Mouse (Mus musculus) intestine, embryonic 16.5 days (tissue): ENCODE data around the gene Tmem255a. TPM values are rescaled to one million over a fixed set of nuclear protein-coding genes. Genes with fewer than 3 reads are reported as not detected.
"Not testable (repeated sequence)": the region's sequence is repeated elsewhere in the genome, so short reads cannot be mapped to it uniquely, and the experiment has no call there.

Source experiments
- ATAC-seq: fragments of 200-750 bp; cut with Nextera tagmentation; 2 replicates; pipeline ENCODE4 v1.8.0; 2017; ENCODE audit warnings: moderate TSS enrichment, moderate library complexity
- H3K27ac ChIP-seq: fragments of 300-500 bp; sonication (generic); 2 replicates; pipeline ENCODE4 v1.5.1; 2014; ENCODE audit warnings: mild to moderate bottlenecking, low read length
- H3K27me3 ChIP-seq: fragments of 300-500 bp; sonication (generic); replicated peaks from 2 replicates; pipeline ENCODE4 v1.6.1; 2014; ENCODE audit warnings: low read length, control low read depth, mixed read lengths; ENCODE audit not compliant: control insufficient read depth, insufficient read depth
- H3K36me3 ChIP-seq: fragments of 300-500 bp; sonication (generic); 2 replicates; pipeline ENCODE4 v1.6.1; 2014; ENCODE audit warnings: low read length, control low read depth; ENCODE audit not compliant: control insufficient read depth, insufficient read depth
- H3K4me1 ChIP-seq: fragments of 300-500 bp; sonication (generic); 2 replicates; pipeline ENCODE4 v1.6.1; 2014; ENCODE audit warnings: low read length, control low read depth, mixed read lengths; ENCODE audit not compliant: control insufficient read depth, insufficient read depth
- H3K4me2 ChIP-seq: fragments of 300-500 bp; sonication (generic); 2 replicates; pipeline ENCODE4 v1.6.1; 2014; ENCODE audit warnings: low read depth, low read length, control low read depth
- H3K4me3 ChIP-seq: fragments of 300-500 bp; sonication (generic); 2 replicates; pipeline ENCODE4 v1.5.1; 2014; ENCODE audit warnings: mild to moderate bottlenecking, low read length
- H3K9ac ChIP-seq: fragments of 300-500 bp; sonication (generic); 2 replicates; pipeline ENCODE4 v1.6.1; 2014; ENCODE audit warnings: low read depth, low read length
- H3K9me3 ChIP-seq: fragments of 300-500 bp; sonication (generic); 2 replicates; pipeline ENCODE4 v1.6.1; 2016; ENCODE audit warnings: low read length, control low read depth; ENCODE audit not compliant: control insufficient read depth
- WGBS: fragments of 180-500 bp; shearing (Covaris S2); extraction: QIAGEN DNeasy Blood & Tissue Kit; methylation state at CpG from one replicate; pipeline ENCODE4 v1.1.7; 2014; 5-methylcytosine and 5-hydroxymethylcytosine counted together
- microRNA-seq: library from miRNA; unstranded; fragments of <30 nt; microRNA quantifications from one replicate; pipeline ENCODE4, GENCODE M21; 2016
- polyA plus RNA-seq: library from polyadenylated mRNA; unstranded; fragments of >200 nt; fragmentation: Nextera tagmentation; extraction: Ambion mirVana; gene quantifications from 2 replicates; pipeline ENCODE4 v1.2.1, GENCODE M21; 2015

The Tmem255a gene
- polyA plus RNA-seq, 1 experiment from 2014 or later = 27.9 TPM

- Histone ChIP-seq H3K27me3 (no peaks in the 10 kb centered on the region), H3K36me3 (no peaks in the 10 kb centered on the region), H3K27ac (peak overlapping the region; percentile 23; the same call in 1 of the 2 replicates), H3K4me3 (peak overlapping the region; percentile 51), H3K9me3 (no peaks in the 10 kb centered on the region), H3K4me1 (no peaks in the 10 kb centered on the region), H3K9ac (peak overlapping the region; percentile 54), H3K4me2 (peak overlapping the region; percentile 67)
- 19% methylated on average over 38 of the region's 38 CpGs for WGBS
- ATAC-seq = peak; percentile 68
Measured at GRCm38 (mm10) chrX:38180656-38181607, 71.3 kb downstream of the Tmem255a start.

- not testable (repeated sequence) for H3K4me1 ChIP-seq, H3K27me3 ChIP-seq, H3K36me3 ChIP-seq, H3K27ac ChIP-seq, H3K9me3 ChIP-seq
- peak overlapping the region; percentile 32 for H3K4me3 ChIP-seq
- H3K9ac ChIP-seq = peak overlapping the region; percentile 33; the same call in 1 of the 2 replicates
- peak; percentile 76 for ATAC-seq
- 35% methylated on average over 19 of the region's 19 CpGs for WGBS
- peak overlapping the region; percentile 38 for H3K4me2 ChIP-seq
Measured at GRCm38 (mm10) chrX:38179891-38180310, 72.3 kb downstream of the Tmem255a start.

- H3K4me3 ChIP-seq = no peak overlapping the region
- no peaks in the 10 kb centered on the region for H3K27me3 ChIP-seq
- no peak for ATAC-seq
- H3K4me1 ChIP-seq = no peaks in the 10 kb centered on the region
- no peak overlapping the region for H3K4me2 ChIP-seq
- H3K36me3 ChIP-seq = no peaks in the 10 kb centered on the region
- WGBS = 78% methylated on average over 4 of the region's 4 CpGs
- H3K9me3 ChIP-seq = no peaks in the 10 kb centered on the region
- H3K27ac ChIP-seq = no peak overlapping the region
- no peak overlapping the region for H3K9ac ChIP-seq
Measured at GRCm38 (mm10) chrX:38166592-38166991, 85.6 kb downstream of the Tmem255a start.

GRCm38 (mm10) chrX:38166064-38166463, 86.2 kb downstream of the Tmem255a start:
- Histone ChIP-seq H3K9me3 (no peaks in the 10 kb centered on the region), H3K4me3 (no peak overlapping the region), H3K9ac (no peak overlapping the region), H3K27ac (no peak overlapping the region), H3K4me1 (no peaks in the 10 kb centered on the region), H3K27me3 (no peaks in the 10 kb centered on the region), H3K4me2 (no peak overlapping the region), H3K36me3 (no peaks in the 10 kb centered on the region)
- no peak for ATAC-seq
- WGBS = 77% methylated on average over 9 of the region's 9 CpGs

- Histone ChIP-seq H3K4me2 (no peak overlapping the region), H3K4me3 (no peak overlapping the region), H3K36me3 (no peaks in the 10 kb centered on the region), H3K9ac (no peak overlapping the region), H3K27ac (no peak overlapping the region), H3K27me3 (no peaks in the 10 kb centered on the region), H3K9me3 (no peaks in the 10 kb centered on the region), H3K4me1 (no peaks in the 10 kb centered on the region)
- WGBS = 76% methylated on average over 3 of the region's 3 CpGs
- no peak for ATAC-seq
Measured at GRCm38 (mm10) chrX:38165315-38165714, 86.9 kb downstream of the Tmem255a start.

- Histone ChIP-seq H3K4me3 (no peak overlapping the region), H3K9ac (no peak overlapping the region), H3K27ac (no peak overlapping the region), H3K4me1 (no peaks in the 10 kb centered on the region), H3K36me3 (no peaks in the 10 kb centered on the region), H3K27me3 (no peaks in the 10 kb centered on the region), H3K9me3 (no peaks in the 10 kb centered on the region), H3K4me2 (no peak overlapping the region)
- ATAC-seq = no peak
- WGBS = 67% methylated on average over 1 of the region's 1 CpGs
Measured at GRCm38 (mm10) chrX:38159097-38159496, 93.1 kb downstream of the Tmem255a start.

Small RNA genes lying within 50 kb of the gene (microRNA-seq; reads per million reads assigned to microRNA genes)
- 0.91 reads per million for gene Mir3110

Other genes starting within 250 kb of the Tmem255a start
- not detected in 2 replicates for gene Btg1-ps1, start 233.6 kb downstream of the Tmem255a start, polyA plus RNA-seq
- gene Btg1-ps2, start 209.3 kb downstream of the Tmem255a start, polyA plus RNA-seq = not detected in 2 replicates
- gene Rhox10, start 186.0 kb downstream of the Tmem255a start, polyA plus RNA-seq = not detected in 2 replicates
- gene Rhox11, start 167.3 kb downstream of the Tmem255a start, polyA plus RNA-seq = not detected in 2 replicates
- not detected in 2 replicates for gene Rhox12, start 141.5 kb downstream of the Tmem255a start, polyA plus RNA-seq
- gene Rhox13, start 131.2 kb downstream of the Tmem255a start, polyA plus RNA-seq = not detected in 2 replicates
- gene Zbtb33, start 62.6 kb downstream of the Tmem255a start, polyA plus RNA-seq = 2.7 and 3.1 TPM in 2 replicates
- 0.07 and 0.21 TPM in 2 replicates for gene Atp1b4, start 63.7 kb upstream of the Tmem255a start, polyA plus RNA-seq
- gene Lamp2, start 204.0 kb upstream of the Tmem255a start, polyA plus RNA-seq = 172 and 203 TPM in 2 replicates